ENCODE assay signal across 18 mouse cellular contexts in genomic region chr13:115852689-115853356, GRCm38 (mm10).
DNase-seq lines count a peak whose midpoint lies in the region; ATAC-seq lines count a peak whose summit lies in the region.
"Had no signal": no experiment of that assay in that cellular context is flagged by ENCODE, and none has a peak within 500 bp of the region (broad histone marks: within the 10 kb centered on the region; RNA-seq: fewer than 3 reads in every experiment).

No protein-coding gene starts in this region.

- DNase-seq in forebrain, embryonic 14.5 days (ENCODE audit: low spot score): peak; percentile 14
- DNase-seq in left cerebral cortex, postnatal 25 days (ENCODE audit: low spot score in 2 of 2): peak; percentile 3
- DNase-seq in left cerebral cortex, postnatal 10 days (ENCODE audit: extremely low spot score in 1 of 2, low spot score in 2 of 2): no peak
- peak; percentile 6 for DNase-seq in layer of hippocampus, adult 9-11 months
- peak; percentile 22 for DNase-seq in retina, postnatal 1 day
- DNase-seq in cerebellum, adult 8-10 months: no peak
- DNase-seq: adrenal gland, postnatal 14 days; cerebellum, postnatal 14 days; gastrocnemius, adult 2 months; kidney, adult 8-10 months; kidney, postnatal 10 days; liver, embryonic 13.5 days; lung, embryonic 14.5 days; thymus, adult 18-20 months; thymus, postnatal 36 days had no signal

- 63% methylated on average over 3 of the region's 3 CpGs for WGBS in forebrain, embryonic 14.5 days
- WGBS in forebrain, embryonic 15.5 days: 63% methylated on average over 3 of the region's 3 CpGs

- H3K4me1 ChIP-seq in forebrain, embryonic 14.5 days (ENCODE audit: control insufficient read depth, insufficient read depth, low read length): no peaks in the 10 kb centered on the region
- no peaks in the 10 kb centered on the region for H3K4me1 ChIP-seq in forebrain, embryonic 15.5 days
- H3K4me1 ChIP-seq: forebrain, embryonic 10.5 days; hindbrain, embryonic 15.5 days; liver, embryonic 13.5 days had no signal

- no peaks in the 10 kb centered on the region for H3K9me3 ChIP-seq in forebrain, embryonic 14.5 days (replicated peaks; ENCODE audit: control insufficient read depth, low read length)
- no peaks in the 10 kb centered on the region for H3K9me3 ChIP-seq in forebrain, embryonic 15.5 days
- H3K9me3 ChIP-seq: forebrain, embryonic 10.5 days; hindbrain, embryonic 15.5 days; liver, embryonic 13.5 days had no signal

- H3K27me3 ChIP-seq in forebrain, embryonic 14.5 days (replicated peaks; ENCODE audit: control insufficient read depth, insufficient read depth, low read length): no peaks in the 10 kb centered on the region
- H3K27me3 ChIP-seq in forebrain, embryonic 15.5 days: no peaks in the 10 kb centered on the region
- H3K27me3 ChIP-seq: hindbrain, embryonic 15.5 days; liver, embryonic 13.5 days had no signal

- no peak overlapping the region for H3K4me3 ChIP-seq in forebrain, embryonic 14.5 days (ENCODE audit: low read depth, low read length)
- H3K4me3 ChIP-seq in forebrain, embryonic 15.5 days: no peak overlapping the region
- H3K4me3 ChIP-seq: forebrain, embryonic 10.5 days; gastrocnemius, adult 2 months; hindbrain, embryonic 15.5 days; liver, embryonic 13.5 days had no signal

- no peak for ATAC-seq in forebrain, embryonic 14.5 days
- ATAC-seq in forebrain, embryonic 15.5 days (replicated peaks): no peak; the same call in 1 of the 2 replicates

- no peak overlapping the region for H3K9ac ChIP-seq in forebrain, embryonic 14.5 days (ENCODE audit: low read length)
- H3K9ac ChIP-seq in forebrain, embryonic 15.5 days (replicated peaks): no peak overlapping the region
- H3K9ac ChIP-seq: hindbrain, embryonic 15.5 days; liver, embryonic 13.5 days; lung, embryonic 14.5 days had no signal

- no peak overlapping the region for H3K4me2 ChIP-seq in forebrain, embryonic 14.5 days (ENCODE audit: low read length)
- no peak overlapping the region for H3K4me2 ChIP-seq in forebrain, embryonic 15.5 days (replicated peaks)
- H3K4me2 ChIP-seq: hindbrain, embryonic 15.5 days; liver, embryonic 13.5 days; lung, embryonic 14.5 days had no signal

- intact Hi-C loops in left cerebral cortex, postnatal 25 days (cut with DNase I): no loop called here
- intact Hi-C loops in left cerebral cortex, postnatal 10 days (cut with DNase I): no loop called here

- H3K36me3 ChIP-seq in forebrain, embryonic 14.5 days (ENCODE audit: control insufficient read depth, insufficient read depth, low read length): no peaks in the 10 kb centered on the region
- H3K36me3 ChIP-seq in forebrain, embryonic 15.5 days: no peaks in the 10 kb centered on the region
- H3K36me3 ChIP-seq: forebrain, embryonic 10.5 days; hindbrain, embryonic 15.5 days; liver, embryonic 13.5 days had no signal

- H3K27ac ChIP-seq in forebrain, embryonic 14.5 days (ENCODE audit: low read depth, low read length): no peak overlapping the region
- no peak overlapping the region for H3K27ac ChIP-seq in forebrain, embryonic 15.5 days (replicated peaks)
- H3K27ac ChIP-seq: forebrain, embryonic 10.5 days; gastrocnemius, adult 2 months; hindbrain, embryonic 15.5 days; liver, embryonic 13.5 days had no signal

Comparison
In these comparisons a context has a peak if more than half of its experiments do, and no peak if none do; other contexts are left out.
1. DNase-seq: peak in forebrain, embryonic 14.5 days (single experiment), left cerebral cortex, postnatal 25 days (2 of 2), layer of hippocampus, adult 9-11 months (single experiment) and retina, postnatal 1 day (single experiment); none in left cerebral cortex, postnatal 10 days (0 of 2) and cerebellum, adult 8-10 months (single experiment).